Mouse (Mus musculus) midbrain, embryonic 11.5 days (tissue): ENCODE data around the gene Fndc7. TPM values are rescaled to one million over a fixed set of nuclear protein-coding genes. Genes with fewer than 3 reads are reported as not detected.
A peak's percentile ranks its signal among the peaks of the same experiment; 100 is the strongest.

ENCODE experiments used
- ATAC-seq: fragments of 200-750 bp; cut with Nextera tagmentation; 2 replicates; pipeline ENCODE4 v1.8.0; 2017; ENCODE audit warnings: moderate TSS enrichment, moderate library complexity; ENCODE audit not compliant: low FRiP score
- DNase-seq: peaks from one replicate; pipeline ENCODE4 v3.0.0; 2015; ENCODE audit warnings: low spot score; ENCODE audit errors: missing footprints
- H3K27ac ChIP-seq: fragments of 300-500 bp; sonication (generic); 2 replicates; pipeline ENCODE4 v1.5.1; 2014; ENCODE audit warnings: low read depth, low read length
- H3K27me3 ChIP-seq: fragments of 300-500 bp; sonication (generic); 2 replicates; pipeline ENCODE4 v1.6.1; 2014; ENCODE audit warnings: mild to moderate bottlenecking, low read length, moderate library complexity, mixed read lengths; ENCODE audit not compliant: control insufficient read depth, insufficient read depth
- H3K36me3 ChIP-seq: fragments of 300-500 bp; sonication (generic); 2 replicates; pipeline ENCODE4 v1.6.1; 2014; ENCODE audit warnings: mild to moderate bottlenecking, low read length, moderate library complexity, mixed read lengths; ENCODE audit not compliant: control insufficient read depth, insufficient read depth
- H3K4me1 ChIP-seq: fragments of 300-500 bp; sonication (generic); 2 replicates; pipeline ENCODE4 v1.6.1; 2014; ENCODE audit warnings: low read length; ENCODE audit not compliant: control insufficient read depth, insufficient read depth
- H3K4me2 ChIP-seq: fragments of 300-500 bp; sonication (generic); 2 replicates; pipeline ENCODE4 v1.6.1; 2014; ENCODE audit warnings: mild to moderate bottlenecking, moderate library complexity
- H3K4me3 ChIP-seq: fragments of 300-500 bp; sonication (generic); 2 replicates; pipeline ENCODE4 v1.5.1; 2014; ENCODE audit warnings: low read depth, low read length
- H3K9ac ChIP-seq: fragments of 300-500 bp; sonication (generic); 2 replicates; pipeline ENCODE4 v1.6.1; 2014; ENCODE audit warnings: low read length
- H3K9me3 ChIP-seq: fragments of 300-500 bp; sonication (generic); 2 replicates; pipeline ENCODE4 v1.6.1; 2016; ENCODE audit warnings: low read length; ENCODE audit not compliant: control insufficient read depth
- WGBS: fragments of 180-500 bp; shearing (Covaris S2); extraction: QIAGEN DNeasy Blood & Tissue Kit; methylation state at CpG from one replicate; pipeline ENCODE4 v1.1.7; 2014; 5-methylcytosine and 5-hydroxymethylcytosine counted together
- polyA plus RNA-seq: library from polyadenylated mRNA; unstranded; fragments of >200 nt; fragmentation: Nextera tagmentation; extraction: Ambion mirVana; gene quantifications from 2 replicates; pipeline ENCODE4 v1.2.1, GENCODE M21; 2014

Gene Fndc7
- polyA plus RNA-seq = 0.11 TPM in 1 of 2 replicates, not detected in the other

DNA sequence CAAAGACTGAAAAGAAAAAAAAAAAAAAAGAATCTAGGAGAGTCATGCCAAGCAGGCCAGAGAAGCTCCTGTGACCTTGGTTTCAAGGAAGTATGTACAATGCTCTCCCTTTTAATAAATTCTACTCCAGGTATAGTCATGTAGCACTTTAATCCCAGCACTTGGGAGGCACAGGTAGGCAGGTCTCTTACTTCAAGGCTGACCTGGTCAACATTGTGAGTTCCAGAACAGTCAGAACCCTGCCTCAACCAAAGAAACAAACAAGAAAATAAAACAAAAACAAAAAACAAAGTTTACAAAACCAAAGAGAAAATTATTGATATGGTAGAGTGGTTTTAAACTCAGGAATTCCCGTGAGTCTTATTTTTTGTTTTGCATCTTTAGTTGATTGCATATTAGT lies at the start of gene Fndc7:
TSS of gene Fndc7 (minus strand) at position 101 of the 400 bp plus-strand sequence.
- no peak for ATAC-seq
- Histone ChIP-seq H3K4me2 (no peak within 1 kb of the TSS), H3K9ac (no peak within 1 kb of the TSS), H3K27me3 (no peaks in the 10 kb centered on the region), H3K27ac (no peak within 1 kb of the TSS), H3K36me3 (no peaks in the 10 kb centered on the region), H3K4me1 (peaks cover 5% of the 10 kb centered on the region), H3K9me3 (no peaks in the 10 kb centered on the region), H3K4me3 (no peak within 1 kb of the TSS)
- 91% methylated on average over 1 of the region's 1 CpGs for WGBS
- no peak for DNase-seq

DNA sequence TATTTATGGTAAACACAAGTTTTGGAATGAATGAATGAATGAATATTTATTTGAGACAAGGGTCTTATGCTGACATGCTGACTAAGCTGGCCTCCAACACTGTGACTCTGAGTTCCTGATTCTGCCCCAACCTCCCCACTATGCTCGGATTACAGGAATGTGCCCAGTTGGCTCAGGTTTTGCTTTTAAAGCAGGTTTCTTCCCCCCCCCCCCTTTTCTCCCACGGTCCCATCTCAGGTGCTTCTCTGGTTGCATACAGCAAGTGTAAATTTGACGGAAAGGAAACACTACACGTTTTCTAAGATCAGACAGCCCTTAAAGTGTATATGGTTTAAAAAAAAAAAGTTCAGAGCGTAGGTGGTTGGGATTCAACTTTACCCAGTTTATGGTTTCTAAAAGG lies 49.8 kb upstream of the Fndc7 start, which contains the start of gene Henmt1:
TSS of gene Henmt1 (plus strand) at position 301 of the 400 bp plus-strand sequence.
- 94% methylated on average over 5 of the region's 5 CpGs for WGBS
- no peak within 1 kb of the TSS for H3K27ac ChIP-seq
- no peak for ATAC-seq

DNA sequence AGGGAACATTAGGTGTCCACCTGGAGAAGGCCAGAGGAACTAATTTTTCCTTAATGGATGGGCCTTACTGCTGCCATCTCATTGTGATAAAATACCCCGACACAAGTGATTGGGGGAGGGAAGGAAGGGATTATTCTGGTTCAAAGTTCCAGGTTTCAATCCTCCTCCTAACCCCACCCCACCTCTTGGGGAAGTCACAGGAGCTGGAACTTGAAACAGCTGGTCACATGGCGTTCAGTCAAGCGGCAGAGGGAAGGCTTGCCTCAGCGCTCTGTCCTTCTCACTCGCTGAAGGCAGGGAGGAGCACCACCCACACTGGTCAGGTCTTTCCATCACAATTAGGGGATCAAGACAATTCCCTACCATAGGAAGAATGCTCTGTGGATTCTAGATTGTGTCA lies 48.9 kb upstream of the Fndc7 start:
- Histone ChIP-seq H3K4me3 (no peak overlapping the region), H3K4me1 (no peaks in the 10 kb centered on the region), H3K9me3 (0 out of 2 replicates have a peak, but pooled peaks cover 4% of the 10 kb centered on the region), H3K27ac (no peak overlapping the region), H3K4me2 (no peak overlapping the region), H3K27me3 (no peaks in the 10 kb centered on the region), H3K36me3 (no peaks in the 10 kb centered on the region), H3K9ac (no peak overlapping the region)
- ATAC-seq = no peak
- WGBS = 89% methylated on average over 5 of the region's 5 CpGs
- no peak for DNase-seq

More for the DNA sequence above, 49.8 kb upstream of the Fndc7 start, which contains the start of gene Henmt1:
- Histone ChIP-seq H3K4me2 (peak within 1 kb of the TSS; percentile 45), H3K9ac (no peak within 1 kb of the TSS), H3K9me3 (0 out of 2 replicates have a peak, but pooled peaks cover 4% of the 10 kb centered on the region), H3K36me3 (no peaks in the 10 kb centered on the region), H3K4me3 (peak within 1 kb of the TSS; percentile 23), H3K4me1 (no peaks in the 10 kb centered on the region), H3K27me3 (no peaks in the 10 kb centered on the region)
- DNase-seq = no peak

DNA sequence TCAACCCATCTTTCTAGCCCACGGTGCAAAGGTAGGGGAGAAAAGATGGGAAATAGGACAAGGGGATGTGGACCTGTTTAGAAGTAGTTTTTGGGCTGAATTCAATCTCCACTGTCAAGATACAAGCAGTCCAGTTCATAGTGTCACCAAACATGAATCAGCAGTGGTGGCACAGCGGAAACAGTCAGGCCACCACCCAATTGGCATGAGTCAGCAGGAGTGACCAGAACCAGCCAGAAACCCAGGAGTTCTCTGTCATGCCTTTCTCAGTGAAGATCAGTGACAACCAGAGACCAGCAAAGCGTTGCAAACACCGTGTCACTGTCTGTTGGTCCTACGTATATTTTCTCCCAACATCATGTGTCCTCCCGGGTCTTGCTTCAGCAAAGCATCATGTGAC lies 43.7 kb upstream of the Fndc7 start:
- Histone ChIP-seq H3K27me3 (no peaks in the 10 kb centered on the region), H3K27ac (no peak overlapping the region), H3K4me2 (no peak overlapping the region), H3K4me3 (no peak overlapping the region), H3K9ac (no peak overlapping the region), H3K4me1 (no peaks in the 10 kb centered on the region), H3K36me3 (no peaks in the 10 kb centered on the region), H3K9me3 (no peaks in the 10 kb centered on the region; the same call in 1 of the 2 replicates)
- 92% methylated on average over 6 of the region's 6 CpGs for WGBS
- DNase-seq = no peak
- no peak for ATAC-seq

GRCm38 (mm10) chr3:108926308-108926707 lies 36.5 kb upstream of the Fndc7 start:
- DNase-seq (no peak), ATAC-seq (no peak)
- H3K27me3 ChIP-seq = no peaks in the 10 kb centered on the region
- H3K4me2 ChIP-seq = no peak overlapping the region
- no peak overlapping the region for H3K4me3 ChIP-seq
- H3K36me3 ChIP-seq = no peaks in the 10 kb centered on the region
- H3K27ac ChIP-seq = no peak overlapping the region
- H3K9ac ChIP-seq = no peak overlapping the region
- no peaks in the 10 kb centered on the region for H3K4me1 ChIP-seq
- 61% methylated on average over 1 of the region's 1 CpGs for WGBS
- no peaks in the 10 kb centered on the region; the same call in 1 of the 2 replicates for H3K9me3 ChIP-seq

DNA sequence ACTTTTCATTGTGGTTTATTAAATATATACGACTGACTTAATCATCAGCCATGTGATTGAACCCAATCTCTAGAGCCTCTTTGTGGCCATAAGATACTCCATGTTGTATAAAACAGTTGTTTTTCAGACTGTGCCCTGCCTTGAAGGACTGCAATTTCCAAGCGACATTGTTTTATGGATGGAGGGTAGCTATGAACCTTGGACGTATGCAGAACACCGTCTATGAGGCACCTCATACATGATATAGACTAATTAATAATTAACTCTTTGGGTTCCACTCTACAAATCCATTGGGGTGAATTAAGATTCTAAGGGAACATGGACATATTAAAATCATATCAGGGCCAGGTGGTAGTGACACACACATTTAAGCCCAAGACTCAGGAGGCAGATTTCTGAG lies 35.9 kb upstream of the Fndc7 start:
- no peak overlapping the region for H3K4me2 ChIP-seq
- no peaks in the 10 kb centered on the region; the same call in 1 of the 2 replicates for H3K9me3 ChIP-seq
- no peak overlapping the region for H3K9ac ChIP-seq
- DNase-seq = no peak
- H3K4me3 ChIP-seq = no peak overlapping the region
- no peaks in the 10 kb centered on the region for H3K27me3 ChIP-seq
- no peak for ATAC-seq
- no peaks in the 10 kb centered on the region for H3K36me3 ChIP-seq
- WGBS = 89% methylated on average over 4 of the region's 4 CpGs
- H3K27ac ChIP-seq = no peak overlapping the region
- no peaks in the 10 kb centered on the region for H3K4me1 ChIP-seq

- no peak for DNase-seq
- Histone ChIP-seq H3K9me3 (no peaks in the 10 kb centered on the region), H3K27me3 (no peaks in the 10 kb centered on the region), H3K36me3 (no peaks in the 10 kb centered on the region), H3K9ac (no peak overlapping the region), H3K27ac (no peak overlapping the region), H3K4me2 (no peak overlapping the region), H3K4me3 (no peak overlapping the region), H3K4me1 (no peaks in the 10 kb centered on the region)
- no peak for ATAC-seq
- WGBS = 85% methylated on average over 1 of the region's 1 CpGs
These were observed 32.0 kb upstream of the Fndc7 start for GRCm38 (mm10) chr3:108921822-108922221.

DNA sequence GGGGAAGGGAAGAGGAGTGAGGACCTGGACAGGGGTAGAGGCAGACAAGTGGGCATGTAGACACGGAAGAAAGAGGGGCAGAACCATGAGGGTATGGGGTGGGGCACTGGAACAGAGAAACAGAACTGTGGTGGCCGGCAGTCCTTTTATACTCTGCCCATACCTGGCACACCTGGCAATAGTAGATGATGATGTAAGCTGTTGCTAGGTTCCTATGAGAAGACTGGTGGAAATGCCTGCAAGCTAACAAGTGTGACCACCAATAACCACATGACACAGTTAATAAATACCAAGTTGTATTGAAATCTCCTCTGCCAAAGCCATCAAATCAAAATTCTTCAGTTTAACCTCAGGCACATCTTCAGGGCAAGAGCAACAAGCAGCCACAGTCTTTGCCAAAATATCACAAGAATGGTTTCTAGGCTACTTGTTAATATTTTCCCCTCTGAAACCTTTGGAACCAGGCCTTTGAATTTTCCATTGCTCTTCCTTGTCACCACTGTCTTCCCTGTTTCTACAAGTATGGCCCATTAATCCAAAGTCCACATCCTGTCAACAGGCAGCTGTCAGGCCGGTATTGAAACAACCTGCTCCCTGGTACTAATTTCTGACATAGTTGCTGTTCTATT lies 30.7 kb upstream of the Fndc7 start:
- no peak overlapping the region for H3K9ac ChIP-seq
- H3K27ac ChIP-seq = no peak overlapping the region
- no peak overlapping the region for H3K4me3 ChIP-seq
- DNase-seq (no peak), ATAC-seq (no peak)
- WGBS = 89% methylated on average over 3 of the region's 3 CpGs
- no peaks in the 10 kb centered on the region for H3K4me1 ChIP-seq
- no peak overlapping the region for H3K4me2 ChIP-seq
- no peaks in the 10 kb centered on the region for H3K27me3 ChIP-seq
- no peaks in the 10 kb centered on the region for H3K36me3 ChIP-seq
- no peaks in the 10 kb centered on the region for H3K9me3 ChIP-seq

DNA sequence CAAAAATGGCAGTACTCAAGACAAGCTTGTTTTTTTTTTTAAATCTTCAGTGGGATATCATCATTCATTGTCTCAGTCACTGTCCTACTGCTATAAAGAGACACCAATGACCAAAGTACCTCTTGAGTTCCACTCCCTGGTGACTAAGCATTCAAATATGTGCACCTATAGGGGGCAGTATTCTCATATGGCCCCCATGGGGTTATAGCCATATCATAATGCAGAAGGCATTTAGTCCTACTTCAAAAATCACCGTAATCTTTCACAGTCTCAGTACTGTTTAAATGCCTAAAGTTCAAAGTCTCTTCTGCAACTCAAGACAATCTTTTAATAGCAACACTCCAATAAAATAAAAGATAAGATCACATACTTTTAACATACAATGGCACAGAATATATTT lies 29.0 kb upstream of the Fndc7 start:
- Histone ChIP-seq H3K9me3 (no peaks in the 10 kb centered on the region), H3K4me2 (no peak overlapping the region), H3K9ac (no peak overlapping the region), H3K4me3 (no peak overlapping the region), H3K27me3 (no peaks in the 10 kb centered on the region), H3K4me1 (no peaks in the 10 kb centered on the region), H3K36me3 (no peaks in the 10 kb centered on the region), H3K27ac (no peak overlapping the region)
- no peak for ATAC-seq
- WGBS = 92% methylated on average over 1 of the region's 1 CpGs
- no peak for DNase-seq
